Mouse (Mus musculus) T-helper 2 cell (primary cell): Measurements from ENCODE around the gene Maoa.

Source experiments
- in situ Hi-C: fragments of 300-600 bp; cut with MboI, MseI; formaldehyde crosslinking; loops from one replicate; pipeline ENCODE4 v1.15.1; 2025; ENCODE audit warnings: high pct_unique_total_duplicates

Maoa gene

DNA sequence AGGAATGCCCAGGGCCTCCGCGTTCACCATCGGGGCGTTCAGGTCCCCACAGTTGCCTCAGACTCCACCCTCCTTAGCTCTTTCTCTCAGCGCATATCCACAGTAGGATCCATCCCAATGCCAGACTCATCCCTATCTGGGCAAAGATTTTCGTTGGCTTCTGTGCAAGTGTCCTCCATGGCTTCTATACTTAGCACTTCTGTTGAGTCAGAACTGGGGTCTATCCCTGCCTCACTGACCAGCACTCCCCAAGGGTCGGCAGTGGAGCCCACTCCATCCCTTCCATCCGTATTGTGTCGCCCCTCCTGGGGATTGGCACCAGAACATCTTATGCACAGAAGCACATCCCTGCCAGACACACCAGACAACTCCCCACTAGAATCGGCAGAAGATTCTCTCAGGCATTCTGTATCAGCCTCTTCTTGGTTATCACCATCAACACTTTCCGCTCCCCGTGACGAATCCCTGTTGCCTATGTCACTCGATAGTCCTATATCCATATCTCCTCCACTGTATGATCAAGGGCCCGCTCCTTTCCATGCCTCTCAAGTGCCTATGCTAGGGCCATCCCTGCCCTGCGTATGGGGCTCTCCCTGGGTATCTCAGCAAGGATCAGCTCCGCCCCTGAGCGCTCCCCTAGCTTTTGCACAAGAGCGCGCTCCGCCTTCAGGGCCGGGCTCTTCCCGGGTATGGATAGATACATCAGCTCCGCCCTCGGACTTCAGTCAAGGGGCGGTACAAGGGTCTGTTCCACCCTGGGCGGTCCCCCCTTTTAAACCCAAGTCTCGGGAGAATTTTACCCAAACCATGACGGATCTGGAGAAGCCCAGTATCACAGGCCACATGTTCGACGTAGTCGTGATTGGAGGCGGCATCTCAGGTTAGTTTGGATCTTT, at the start of gene Maoa:
Gene Maoa (plus strand): TSS at position 665 of the 896 bp plus-strand sequence.
- in situ Hi-C loops = no loop called here

DNA sequence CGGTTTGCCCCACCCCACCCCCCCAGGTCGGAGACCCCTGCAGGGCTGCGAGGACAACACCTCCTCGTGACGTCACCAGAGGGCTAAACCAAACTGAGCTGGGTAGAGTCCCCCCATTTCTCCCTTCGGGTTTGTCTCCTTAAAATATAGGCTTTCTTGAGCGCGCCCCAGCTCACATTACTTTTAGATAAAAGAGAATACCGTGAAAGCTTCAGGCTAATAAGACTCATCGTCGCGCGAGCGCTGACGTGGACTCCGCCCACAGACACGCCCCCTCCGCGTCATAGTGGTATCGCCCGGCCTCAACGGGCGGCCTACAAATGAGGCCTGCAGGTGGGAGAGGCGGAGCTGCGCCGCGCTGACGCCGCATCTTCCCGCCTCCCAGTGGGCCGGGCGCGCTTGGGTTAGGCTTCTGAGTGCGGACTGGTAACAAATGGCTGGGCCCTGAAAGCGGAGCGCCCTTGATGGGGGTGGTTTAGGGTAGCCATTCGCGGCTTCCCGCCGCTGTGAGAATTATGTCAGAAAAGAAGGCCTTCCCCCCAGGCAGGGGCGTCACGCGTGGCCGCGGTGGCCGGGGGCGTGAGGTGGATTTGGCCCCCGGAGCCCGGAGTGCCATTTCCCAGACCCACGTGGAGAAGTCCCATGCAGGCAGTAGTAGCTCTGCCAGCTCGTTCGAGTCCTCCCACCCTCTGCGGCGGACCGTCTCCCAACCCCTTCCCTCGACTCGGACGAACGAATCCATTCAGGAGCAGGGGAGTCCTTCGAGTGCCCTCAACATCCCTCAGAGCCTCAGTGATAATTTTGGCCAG, 1.1 kb upstream of the Maoa start:
- in situ Hi-C loops = no loop called here

DNA sequence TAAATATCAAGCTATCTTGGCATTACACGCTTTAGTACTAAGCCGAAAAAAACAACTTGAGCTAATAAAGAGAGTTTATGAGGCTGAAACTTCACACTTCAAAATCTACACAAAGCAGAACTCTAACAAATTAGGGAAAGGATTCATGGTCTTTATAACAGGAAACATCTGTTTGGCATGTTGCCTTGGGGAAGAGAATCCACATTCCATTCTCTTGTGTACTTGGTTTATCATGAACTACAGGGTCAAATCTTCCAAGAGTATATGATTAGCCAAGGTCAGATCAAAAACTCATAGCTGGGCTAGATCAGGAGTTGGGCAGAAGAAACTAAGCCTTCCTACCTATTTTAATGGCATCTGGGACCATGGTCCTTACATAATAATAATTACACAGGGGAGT, 37.0 kb downstream of the Maoa start:
- in situ Hi-C loops = no loop called here

- in situ Hi-C loops = no loop called here
Observed at GRCm38 (mm10) chrX:16706094-16706493, 86.6 kb downstream of the Maoa start.

DNA sequence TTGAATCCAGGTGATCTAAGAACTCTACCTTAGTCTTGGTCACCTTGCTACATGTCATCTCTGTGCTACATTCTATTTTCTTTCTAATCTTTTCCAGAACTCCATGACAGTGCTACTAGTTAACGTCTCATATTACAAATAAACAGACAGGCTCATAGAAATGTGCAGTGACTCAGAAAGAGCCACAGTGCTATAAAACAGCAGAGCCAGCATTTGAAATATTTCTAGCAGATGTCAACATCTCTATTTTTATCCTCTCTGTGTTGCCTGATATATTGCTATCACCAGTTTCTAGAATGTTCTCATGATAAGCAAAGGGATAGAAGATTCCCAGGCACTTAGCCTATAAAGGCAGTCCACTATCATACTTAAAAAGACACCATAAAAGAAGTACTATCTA, 94.5 kb downstream of the Maoa start:
- in situ Hi-C loops = no loop called here
